Mouse (Mus musculus) brain, embryonic 14.5 days (tissue): ENCODE results near the gene Mki67.

Experiments used
- CTCF ChIP-seq: fragments of 200-500 bp; IDR thresholded peaks from 2 replicates; pipeline ENCODE4 v1.5.1; 2012; ENCODE audit warnings: inconsistent platforms, mild to moderate bottlenecking, moderate library complexity, borderline replicate concordance; ENCODE audit not compliant: insufficient read depth, insufficient read length; ENCODE audit errors: extremely low read depth
- POLR2A ChIP-seq: fragments of 200-500 bp; IDR thresholded peaks from 2 replicates; pipeline ENCODE4 v1.6.1; 2012; ENCODE audit warnings: mild to moderate bottlenecking, inconsistent platforms, borderline replicate concordance; ENCODE audit not compliant: poor library complexity, insufficient read depth, insufficient read length, severe bottlenecking; ENCODE audit errors: extremely low read depth

DNA sequence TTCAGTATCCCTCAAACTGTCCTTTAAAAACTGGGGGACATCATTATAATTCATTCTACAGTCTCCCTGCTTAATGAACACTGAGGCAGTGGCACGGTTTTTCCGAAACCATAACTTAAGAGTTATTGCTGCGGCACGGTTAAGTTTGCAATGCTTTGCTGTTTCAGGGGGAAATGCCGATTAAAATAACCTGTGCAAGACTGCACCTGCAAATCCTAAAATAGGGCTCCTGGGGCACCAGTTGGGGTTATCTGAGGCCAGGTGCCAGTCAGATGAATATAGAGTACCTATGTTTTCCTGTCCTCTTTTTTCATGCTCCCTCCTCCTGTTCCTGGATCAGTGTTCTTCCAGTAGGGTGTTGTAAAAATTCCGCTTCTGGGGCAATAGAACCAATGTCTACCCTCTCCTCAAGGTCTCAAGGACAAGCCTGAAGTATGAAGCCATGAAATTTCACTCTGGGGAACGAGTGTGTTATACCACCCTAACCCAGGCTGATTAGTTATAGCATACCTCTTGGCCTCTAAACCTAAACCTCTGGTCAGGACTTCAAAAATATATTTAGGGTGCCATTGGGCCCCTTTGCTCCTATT is 902 bp upstream of the Mki67 start:
- no peak for TF ChIP-seq CTCF
- TF ChIP-seq POLR2A: no peak
